Mouse (Mus musculus): ENCODE measurements around the gene Arhgap35. TPM values are rescaled to one million over a fixed set of nuclear protein-coding genes. Genes with fewer than 3 reads are reported as not detected.
"Not testable (repeated sequence)": the region's sequence is repeated elsewhere in the genome, so short reads cannot be mapped to it uniquely, and the experiment has no call there.

The Arhgap35 gene
- total RNA-seq, 4 experiments from 2014 or later: 18.1 to 27.8 (median 23.0) TPM

DNA sequence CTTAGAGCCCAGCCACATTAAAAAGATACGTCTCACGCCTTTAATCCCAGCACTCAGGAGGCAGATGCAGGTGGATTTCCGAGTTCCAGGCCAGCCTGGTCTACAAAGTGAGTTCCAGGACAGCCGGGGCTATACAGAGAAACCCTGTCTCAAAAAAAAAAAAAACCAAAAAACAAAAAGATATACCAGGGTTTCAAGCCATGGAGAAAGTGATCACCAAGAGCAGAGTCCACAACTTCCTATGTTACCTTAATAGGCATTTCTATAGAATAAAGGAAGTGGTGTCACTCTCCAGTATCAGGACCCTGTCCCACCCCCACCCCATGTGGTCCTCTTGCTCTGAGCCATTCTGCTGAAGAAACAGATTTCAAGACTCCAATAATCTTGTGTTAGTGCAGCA, 8.0 kb downstream of the Arhgap35 start:
- not testable (repeated sequence) for DNase-seq (ENCODE audit: low spot score in 2 of 2)

DNA sequence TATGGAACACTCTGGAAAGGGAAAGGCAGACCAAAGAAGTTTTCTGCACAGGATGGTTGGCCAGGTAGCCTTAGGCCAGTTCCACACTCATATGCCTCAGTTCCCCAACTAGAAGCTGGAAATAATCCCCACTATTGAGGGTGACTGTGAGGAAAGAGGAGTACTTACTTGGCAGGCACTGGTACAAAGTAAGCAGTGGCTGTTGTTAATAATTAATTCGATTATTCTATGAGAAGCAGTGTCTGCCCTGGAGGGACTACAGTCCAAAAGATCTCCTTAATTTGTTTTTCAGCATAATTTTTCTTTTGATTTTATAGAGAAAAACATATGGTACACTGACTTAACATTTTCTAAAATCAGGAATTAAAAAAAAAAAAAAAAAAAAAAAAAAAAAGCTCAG, 10.7 kb downstream of the Arhgap35 start:
- DNase-seq (ENCODE audit: low spot score in 2 of 2): no peak

DNA sequence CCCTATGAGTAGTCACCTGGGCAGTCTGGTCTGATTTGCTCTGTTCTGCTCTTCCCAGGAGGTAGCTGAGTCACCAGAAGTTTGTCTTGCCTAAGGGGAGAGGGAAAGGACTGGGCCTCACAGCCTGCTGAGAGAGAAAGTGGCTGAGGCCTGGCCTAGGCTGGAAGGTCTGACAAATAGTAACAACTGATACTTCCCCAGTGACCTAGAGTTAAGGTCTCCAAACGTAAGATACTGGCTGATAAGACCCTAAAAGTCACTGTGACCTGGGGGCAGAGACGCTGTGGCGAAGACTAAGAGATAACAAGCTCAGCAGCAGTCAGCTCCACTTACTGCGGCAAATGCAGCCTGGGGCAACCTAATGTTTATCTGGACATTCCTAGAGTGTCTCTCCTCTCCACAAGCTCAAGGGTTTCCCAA, 13.1 kb downstream of the Arhgap35 start:
- DNase-seq (ENCODE audit: low spot score in 2 of 2): no peak

DNA sequence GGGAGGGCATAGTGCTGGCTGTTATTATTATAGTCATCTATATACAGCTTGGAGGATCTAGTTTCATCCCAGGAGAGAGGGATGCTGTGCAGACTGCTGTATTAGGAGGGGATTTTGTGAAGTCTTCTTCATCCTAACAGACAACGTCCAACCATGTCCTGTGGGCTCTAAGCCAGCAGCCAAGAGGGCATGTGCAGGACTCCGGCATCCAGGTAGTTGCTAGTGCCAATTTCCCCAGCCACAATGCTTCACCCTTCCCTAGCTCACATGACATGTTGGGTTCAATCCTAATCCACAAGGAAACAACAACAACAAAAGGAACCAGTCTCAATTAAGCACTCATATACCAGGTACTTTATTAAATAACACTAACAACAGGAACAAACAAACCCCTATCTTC, 15.8 kb downstream of the Arhgap35 start:
- no peak for DNase-seq (ENCODE audit: low spot score in 2 of 2)

DNA sequence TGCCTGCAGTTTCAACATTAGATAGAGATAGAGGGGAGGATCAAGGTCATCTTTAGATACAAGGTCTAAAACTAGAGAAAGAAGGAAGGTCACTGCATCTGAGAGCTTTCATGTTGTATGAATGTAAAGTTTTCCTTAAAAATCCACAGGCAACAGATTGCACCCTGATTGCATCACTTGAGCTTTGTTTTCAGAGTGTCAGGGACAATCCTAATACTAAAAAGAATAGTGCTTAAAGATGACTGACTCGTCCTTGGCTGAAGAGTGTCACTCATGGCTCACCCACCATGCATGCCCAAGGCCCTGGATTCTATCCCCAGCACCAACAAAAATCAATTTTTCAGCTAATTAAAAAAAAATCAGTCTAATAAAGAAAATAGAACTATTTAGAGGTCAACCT, 23.5 kb downstream of the Arhgap35 start:
- DNase-seq (ENCODE audit: low spot score in 2 of 2): no peak

DNA sequence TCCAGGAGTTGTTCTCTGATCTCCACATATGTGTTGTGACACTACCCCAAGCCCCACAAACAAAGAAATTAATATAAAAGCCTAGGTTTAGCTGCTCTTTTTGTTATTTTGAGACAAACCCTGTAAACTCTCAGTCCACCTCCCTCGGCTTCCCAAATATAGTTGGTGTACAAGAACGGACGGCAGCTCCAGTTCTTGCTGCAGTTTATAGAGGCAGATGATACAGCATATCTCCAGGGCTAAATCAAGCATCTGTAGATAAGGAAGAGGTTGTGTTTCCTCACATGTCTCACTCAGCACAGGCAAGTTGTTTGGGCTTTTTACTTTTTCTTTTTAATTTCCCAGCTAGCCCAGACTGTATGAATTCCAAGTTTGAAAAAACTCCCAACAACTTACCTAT, 27.1 kb downstream of the Arhgap35 start:
- DNase-seq (ENCODE audit: low spot score in 2 of 2): no peak

DNA sequence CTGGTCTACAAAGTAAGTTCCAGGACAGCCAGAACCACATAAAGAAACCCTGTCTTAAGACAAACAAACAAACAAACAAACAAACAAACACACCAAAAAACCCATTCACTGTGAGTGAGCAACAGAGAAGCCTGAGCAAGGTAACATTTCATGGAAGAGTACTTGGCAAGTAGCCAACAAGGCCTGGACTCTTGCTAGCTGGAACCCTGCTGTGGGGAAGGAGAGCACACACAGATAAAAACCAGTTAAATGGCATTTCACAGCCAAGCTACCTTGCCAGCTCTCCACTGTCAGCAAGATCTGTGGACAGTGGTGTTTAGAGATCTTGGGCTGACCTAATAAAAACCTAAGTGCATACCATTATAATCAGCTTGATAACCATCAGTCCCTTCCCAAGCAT, 30.4 kb downstream of the Arhgap35 start:
- no peak for DNase-seq (ENCODE audit: low spot score in 2 of 2)

DNA sequence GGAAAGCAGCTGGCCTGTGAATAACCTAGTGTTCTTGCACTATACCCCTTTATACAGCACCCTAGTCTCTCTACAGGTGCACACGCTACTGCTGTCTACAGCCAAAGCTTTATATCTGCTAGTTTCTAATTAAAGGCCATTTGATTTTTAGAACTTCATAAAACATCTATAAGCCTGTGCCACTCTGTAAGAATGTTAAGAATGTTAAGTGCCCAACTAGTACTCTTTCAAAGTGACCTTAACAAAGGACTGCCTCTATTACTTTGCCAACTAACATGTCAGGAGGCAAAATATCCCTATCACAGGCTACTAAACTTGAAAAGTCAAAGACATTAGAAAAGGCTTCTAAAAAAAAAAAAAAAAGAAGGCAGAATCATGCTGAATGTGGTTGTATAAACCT, 31.0 kb downstream of the Arhgap35 start:
- DNase-seq (ENCODE audit: low spot score in 2 of 2): no peak

DNA sequence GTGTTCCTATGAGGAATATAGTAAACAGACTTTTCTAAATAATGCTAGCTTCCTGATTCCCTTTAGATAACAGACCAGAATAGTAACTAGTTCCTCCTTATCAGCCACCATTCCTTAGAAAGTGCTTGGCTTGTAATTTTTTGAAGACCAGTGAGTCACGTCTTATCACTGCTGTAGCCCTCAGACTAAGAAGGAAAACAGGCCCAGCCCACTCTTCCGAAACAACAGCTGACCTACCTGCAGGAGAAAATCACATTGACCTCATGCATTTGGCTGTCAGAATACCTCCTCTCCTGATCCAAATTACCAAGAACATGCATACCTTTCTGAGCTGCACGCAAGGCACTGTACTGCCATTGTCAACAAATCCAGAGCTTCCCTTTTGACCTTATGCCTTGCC, 32.5 kb downstream of the Arhgap35 start:
- no peak for DNase-seq (ENCODE audit: low spot score in 2 of 2)

DNA sequence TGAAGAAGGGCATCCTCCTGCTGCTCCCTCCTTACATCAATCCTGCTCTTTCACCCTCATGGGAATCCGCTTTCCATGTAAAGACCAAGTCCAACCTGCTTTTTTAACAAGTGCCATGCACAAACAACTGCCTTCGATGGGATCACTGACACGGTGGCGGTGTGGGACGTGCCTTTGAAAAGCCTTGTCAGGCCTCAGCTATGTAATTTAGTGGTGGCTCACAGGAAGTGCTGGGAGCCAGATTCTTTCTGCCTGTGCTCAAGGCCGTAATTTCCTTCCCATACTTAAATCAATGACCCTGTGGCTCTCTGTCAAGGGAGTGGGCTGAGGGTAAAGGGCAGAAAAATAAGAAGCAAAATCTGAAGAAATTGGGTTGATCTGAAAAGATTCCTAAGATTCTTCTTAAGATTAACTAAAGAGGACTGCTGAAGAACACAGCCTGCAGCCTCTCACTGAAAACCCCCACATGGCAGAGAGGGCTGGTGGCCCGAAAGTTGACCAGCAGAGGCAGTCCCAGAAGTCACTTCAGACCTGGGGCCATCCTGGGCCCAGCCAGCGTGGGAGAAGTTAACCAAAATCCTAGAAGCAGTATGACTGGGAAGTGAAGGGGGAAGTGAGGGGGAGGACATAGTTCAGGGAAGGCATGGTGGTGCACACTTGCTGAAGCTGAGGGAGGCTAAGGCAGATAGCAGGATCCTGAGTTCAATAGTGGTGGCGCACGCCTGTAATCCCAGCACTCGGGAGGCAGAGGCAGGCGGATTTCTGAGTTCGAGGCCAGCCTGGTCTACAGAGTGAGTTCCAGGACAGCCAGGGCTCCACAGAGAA, 33.3 kb downstream of the Arhgap35 start:
- DNase-seq (ENCODE audit: low spot score in 2 of 2): no peak

DNA sequence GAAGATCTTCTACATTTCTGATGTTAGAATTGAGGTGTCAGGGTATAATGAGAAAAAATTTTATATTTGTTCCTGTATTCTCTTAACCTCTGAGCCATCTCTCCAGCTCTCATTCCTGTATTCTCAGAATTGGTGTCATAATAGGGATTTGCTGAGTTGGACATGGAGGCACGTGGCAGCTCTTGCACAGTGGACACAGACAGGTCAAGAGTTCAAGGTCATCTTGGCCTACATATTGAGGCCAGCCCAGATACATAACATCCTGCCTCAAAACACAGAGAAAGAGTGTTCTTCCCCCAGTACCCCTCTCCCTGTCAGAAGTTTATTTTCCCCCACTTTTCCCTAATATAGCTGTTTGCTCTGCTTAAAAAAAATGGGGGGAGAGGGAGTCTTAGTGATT, 38.1 kb downstream of the Arhgap35 start:
- no peak for DNase-seq (ENCODE audit: low spot score in 2 of 2)

DNA sequence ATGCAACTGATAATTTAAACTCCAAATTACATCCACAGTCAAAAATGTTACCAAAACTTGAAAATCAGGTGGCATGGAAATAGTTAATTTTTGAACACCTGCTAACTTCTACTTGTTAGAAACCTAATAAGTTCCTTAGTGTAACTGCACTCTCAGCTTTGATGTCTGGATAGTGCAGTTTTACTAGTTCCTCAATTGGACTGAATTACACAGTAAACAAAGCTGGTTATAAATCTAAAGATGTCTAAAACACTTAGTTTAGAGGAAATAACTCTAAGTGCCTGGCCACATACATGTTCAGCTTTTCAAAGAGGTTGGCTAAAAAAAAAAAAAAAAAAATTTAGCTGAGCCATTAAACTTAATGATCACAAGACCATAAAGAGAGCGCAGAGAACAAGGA, 43.6 kb downstream of the Arhgap35 start:
- DNase-seq (ENCODE audit: low spot score in 2 of 2): no peak

DNA sequence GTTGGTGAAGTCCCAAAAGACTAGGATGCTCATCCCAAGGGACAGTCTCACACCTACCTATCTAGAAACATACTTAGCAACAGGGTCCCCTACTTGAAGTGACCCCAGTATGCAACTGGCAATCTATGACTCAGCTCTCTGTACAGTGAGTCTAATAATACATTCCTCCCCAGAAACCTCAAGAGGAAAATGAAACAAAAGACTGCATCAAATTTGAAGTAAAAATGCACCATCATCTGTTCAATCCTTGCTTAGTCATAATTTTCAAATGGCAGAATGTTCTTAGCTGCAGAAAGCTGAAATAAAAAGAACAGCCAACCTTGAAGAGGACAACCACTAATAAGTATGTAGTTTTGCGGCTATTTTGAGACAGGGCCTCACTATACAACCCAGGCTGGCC, 44.1 kb downstream of the Arhgap35 start:
- DNase-seq (ENCODE audit: low spot score in 2 of 2): no peak

DNA sequence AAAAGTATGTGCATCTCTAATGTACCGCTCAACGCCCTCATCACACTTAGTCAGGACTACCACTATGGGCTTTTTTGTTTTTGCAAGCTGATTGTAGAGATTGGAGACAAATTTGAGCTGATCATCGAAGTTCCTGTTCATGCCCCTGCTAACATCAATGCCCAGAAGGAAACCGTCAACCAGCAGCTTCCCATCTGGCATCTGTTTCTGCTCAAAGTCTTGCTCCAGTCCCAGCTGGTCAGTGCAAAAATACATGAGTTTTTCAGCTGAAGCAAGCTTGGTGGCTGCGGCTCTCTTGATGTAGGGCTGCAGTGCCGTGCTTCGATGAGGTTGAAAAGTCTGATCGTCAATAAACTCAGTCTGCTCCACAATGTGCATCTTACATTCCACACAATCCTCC, 50.3 kb downstream of the Arhgap35 start:
- no peak for DNase-seq (ENCODE audit: low spot score in 2 of 2)

DNA sequence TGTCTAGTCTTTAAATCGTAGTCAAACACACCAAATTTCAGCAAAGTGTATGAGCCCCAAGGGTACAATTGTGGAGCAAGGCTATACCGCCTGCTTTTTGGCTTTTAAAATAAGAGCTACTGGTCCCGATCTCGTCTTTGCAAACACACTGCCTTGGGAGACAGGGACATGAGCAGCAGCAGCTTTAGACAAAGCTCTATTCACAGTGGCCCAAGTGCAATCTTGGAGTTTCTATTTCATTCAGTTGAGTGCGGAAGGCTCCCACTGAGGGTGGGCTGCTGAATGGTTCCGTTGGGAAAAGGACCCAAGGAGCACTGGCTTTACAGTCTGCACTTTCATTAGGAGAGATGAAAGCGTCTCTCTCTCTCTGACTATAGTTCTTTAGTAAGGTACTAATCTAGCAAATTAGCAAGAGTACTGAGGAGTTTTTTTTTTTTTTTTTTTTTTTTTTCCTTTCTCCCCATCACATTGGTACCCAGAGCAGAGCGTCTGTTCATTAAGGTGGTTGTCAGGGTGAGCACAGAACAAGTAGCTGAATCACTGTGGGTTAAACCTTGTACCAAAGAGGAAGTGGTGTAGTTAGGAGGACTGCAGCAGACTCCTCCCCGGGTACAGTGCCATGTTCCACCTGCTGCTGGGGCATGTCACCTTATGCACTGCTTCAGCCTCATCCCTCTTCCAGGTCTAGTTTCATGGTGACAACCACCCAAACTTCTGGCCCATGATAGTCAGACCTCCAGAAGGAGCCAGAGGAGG, 56.8 kb downstream of the Arhgap35 start:
- no peak for DNase-seq (ENCODE audit: low spot score in 2 of 2)

DNA sequence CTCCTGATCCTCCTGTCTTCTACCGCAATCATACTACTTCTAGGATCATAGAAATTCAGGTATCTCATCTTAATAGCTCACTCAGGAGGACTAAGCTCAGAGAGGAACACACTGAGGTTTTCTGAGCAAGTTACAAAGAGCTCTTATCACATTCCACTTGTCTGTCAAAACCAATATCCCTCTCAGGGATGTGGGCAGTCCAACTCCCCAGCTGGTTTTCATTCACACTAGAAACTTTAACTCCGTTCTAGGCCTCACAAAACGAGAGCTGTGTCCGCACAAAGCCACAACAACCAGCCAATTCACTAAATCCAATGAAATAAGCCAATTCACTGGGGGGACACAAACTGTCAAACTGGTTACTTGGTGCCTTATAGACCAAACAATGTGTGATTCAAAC, 57.5 kb downstream of the Arhgap35 start:
- DNase-seq (ENCODE audit: low spot score in 2 of 2): no peak

DNA sequence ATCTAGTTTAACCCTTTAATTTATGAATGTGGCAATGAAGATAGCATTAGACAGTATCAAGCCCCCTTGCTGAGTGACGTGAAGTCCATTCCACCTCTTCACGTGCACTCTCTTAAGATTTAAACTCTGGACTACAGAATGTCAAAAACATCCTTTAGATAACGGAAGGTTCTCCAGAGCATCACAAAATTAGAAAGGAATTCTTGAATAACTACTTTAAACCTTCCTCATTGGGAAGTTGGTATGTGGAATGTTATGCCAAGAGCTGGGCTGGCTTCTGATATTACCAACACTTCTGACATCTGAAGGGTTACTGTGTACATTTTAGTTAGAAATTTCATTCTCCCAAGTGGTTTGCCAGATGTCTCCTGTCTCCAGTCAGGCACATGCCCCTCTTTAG, 60.6 kb downstream of the Arhgap35 start:
- no peak for DNase-seq (ENCODE audit: low spot score in 2 of 2)

DNA sequence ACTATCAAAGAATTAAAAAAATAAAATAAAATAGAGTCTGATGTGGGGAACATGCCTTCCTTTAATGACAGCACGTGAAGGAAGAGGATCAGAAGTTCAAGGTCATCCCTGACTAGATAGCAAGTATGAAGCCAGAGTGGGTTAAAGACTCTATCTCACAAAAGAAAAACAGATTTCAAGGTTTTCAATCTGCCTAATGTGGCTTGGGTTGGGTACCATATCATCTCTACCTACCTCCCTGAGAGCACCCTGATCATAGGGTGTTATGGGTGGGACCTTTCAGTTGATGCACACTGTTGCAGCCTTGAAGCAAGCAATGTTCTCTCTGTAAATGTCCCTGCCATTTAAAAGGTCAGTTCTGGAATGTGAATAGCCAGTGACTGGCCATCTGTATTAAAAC, 63.2 kb downstream of the Arhgap35 start:
- DNase-seq (ENCODE audit: low spot score in 2 of 2): no peak

DNA sequence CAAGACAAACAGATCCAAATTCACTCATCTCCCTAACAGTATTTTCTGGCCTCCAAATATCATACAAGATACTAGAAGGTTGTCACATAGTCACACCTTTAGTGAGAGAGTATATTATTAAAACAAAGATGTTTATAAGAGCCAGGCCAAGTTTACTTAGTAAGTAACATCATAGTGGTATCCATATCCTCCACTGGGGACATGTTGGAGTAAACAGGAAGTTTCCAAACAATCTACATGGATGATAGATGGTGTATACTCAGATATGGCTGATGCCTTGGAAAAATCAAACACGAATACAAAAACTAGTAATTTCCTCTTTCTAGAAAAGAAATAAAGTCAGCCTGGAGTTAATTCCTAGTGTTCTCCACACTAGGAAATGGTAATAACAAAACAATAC, 65.5 kb downstream of the Arhgap35 start:
- DNase-seq (ENCODE audit: low spot score in 2 of 2): no peak

DNA sequence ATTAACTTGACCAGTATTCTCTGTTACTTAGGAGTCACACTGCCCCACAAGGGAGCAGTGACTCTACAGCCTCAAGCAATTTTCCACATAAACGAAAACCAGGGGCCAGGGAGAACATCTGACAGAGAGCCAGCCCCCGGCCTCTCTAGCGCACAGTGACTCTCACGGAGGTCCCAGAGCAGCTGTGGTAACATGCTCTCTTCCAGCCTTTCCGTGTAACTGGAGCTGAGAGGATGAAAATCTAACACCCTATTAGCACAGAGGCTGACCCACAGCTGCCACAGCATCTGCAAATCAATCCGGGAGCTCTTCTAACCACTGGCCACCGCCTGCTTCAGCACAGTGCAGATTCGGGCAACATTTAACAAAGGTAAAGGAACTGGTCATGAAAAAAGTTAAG, 70.0 kb downstream of the Arhgap35 start:
- peak in 1 of 2 experiments; percentile 13 for DNase-seq (ENCODE audit: low spot score in 2 of 2)

DNA sequence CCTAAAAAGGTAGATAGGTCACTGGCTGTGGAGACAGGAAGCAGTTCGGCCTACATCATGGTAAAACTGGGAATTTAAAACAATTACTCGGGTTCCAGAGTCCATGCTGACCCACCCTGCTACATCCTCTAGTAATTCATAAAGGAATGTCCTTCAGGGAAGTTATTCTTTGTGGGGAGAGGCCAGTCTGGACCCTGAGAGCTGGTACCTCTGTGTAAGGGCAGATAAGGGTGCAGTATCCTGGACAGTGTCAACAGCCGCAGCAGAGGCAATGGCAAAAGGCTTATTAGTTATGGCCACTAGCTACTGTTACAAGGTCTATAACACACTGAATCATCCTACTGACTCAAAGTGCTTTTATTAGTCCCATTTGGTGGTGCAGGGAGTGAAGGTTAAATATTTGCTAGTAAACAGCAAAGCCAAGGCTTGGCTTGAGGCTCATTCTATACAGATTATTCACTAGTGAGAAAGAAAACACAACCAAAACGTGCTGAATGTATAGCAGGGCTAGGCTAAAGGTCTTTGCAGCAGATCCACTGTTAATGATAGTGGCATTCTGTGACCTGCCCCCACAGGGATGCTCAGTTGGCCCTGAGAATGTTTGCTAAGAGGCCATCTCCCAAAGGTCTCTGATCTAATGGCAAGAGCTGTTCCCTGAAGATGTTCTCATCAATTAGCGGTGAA, 77.4 kb downstream of the Arhgap35 start:
- no peak for DNase-seq (ENCODE audit: low spot score in 2 of 2)

DNA sequence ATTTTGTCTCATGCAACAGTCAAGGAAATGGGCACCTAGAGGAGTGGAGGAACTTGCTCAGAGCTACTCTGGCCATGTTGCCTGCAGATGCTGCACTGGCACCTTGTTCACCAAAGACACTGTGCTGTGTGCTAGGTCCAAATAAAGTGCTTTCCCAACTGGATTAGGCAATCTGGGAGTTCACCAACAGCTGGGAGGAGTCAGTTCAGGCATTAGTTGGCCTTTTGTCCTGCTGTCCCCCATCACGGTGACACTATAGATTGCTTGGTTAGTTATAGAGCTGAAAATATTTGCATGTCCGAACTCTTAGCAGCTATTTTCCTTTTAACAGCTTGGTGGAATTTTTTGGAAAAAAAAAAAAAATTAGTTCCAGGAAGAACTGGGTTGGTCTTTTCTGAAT, 88.8 kb downstream of the Arhgap35 start:
- no peak for DNase-seq (ENCODE audit: low spot score in 2 of 2)
